Mouse (Mus musculus): ENCODE data around the gene Aak1.

- peak; percentile 90 for TF ChIP-seq CTCF (IDR thresholded peaks at IDR 0.05; ENCODE audit: borderline replicate concordance, control insufficient read depth, extremely low read depth, insufficient read depth, low read length, poor library complexity)
- no peak for TF ChIP-seq POLR2A (IDR thresholded peaks at IDR 0.05; ENCODE audit: control insufficient read depth, extremely low read depth, insufficient read depth, low read length, poor library complexity)
Measured at GRCm38 (mm10) chr6:86806455-86807086, 42.7 kb upstream of the Aak1 start.

Measured in thymus, adult 2 months (tissue).